Mouse (Mus musculus) kidney, adult 2 months (tissue): Measurements from ENCODE around the gene Cdh23. TPM values are rescaled to one million over a fixed set of nuclear protein-coding genes. Genes with fewer than 3 reads are reported as not detected.

ENCODE experiments used
- DNase-seq: peaks from one replicate; pipeline ENCODE4 v3.0.0; 2021
- H3K27ac ChIP-seq: fragments of 200-500 bp; 2 replicates; pipeline ENCODE4 v1.5.1; 2012; ENCODE audit warnings: low read depth, low read length, control low read depth, inconsistent platforms; ENCODE audit not compliant: insufficient read depth
- H3K27me3 ChIP-seq: fragments of 200-500 bp; replicated peaks from 2 replicates; pipeline ENCODE4 v1.6.1; 2012; ENCODE audit warnings: mild to moderate bottlenecking, moderate library complexity, low read length, inconsistent platforms; ENCODE audit not compliant: control insufficient read depth, insufficient read depth
- H3K36me3 ChIP-seq: fragments of 200-500 bp; 2 replicates; pipeline ENCODE4 v1.6.1; 2012; ENCODE audit warnings: mild to moderate bottlenecking, moderate library complexity, low read length, inconsistent platforms; ENCODE audit not compliant: control insufficient read depth, insufficient read depth
- H3K4me1 ChIP-seq: fragments of 200-500 bp; 2 replicates; pipeline ENCODE4 v1.6.1; 2011; ENCODE audit warnings: low read length; ENCODE audit not compliant: control insufficient read depth, insufficient read depth
- H3K4me3 ChIP-seq: fragments of 200-500 bp; 2 replicates; pipeline ENCODE4 v1.5.1; 2011; ENCODE audit warnings: mild to moderate bottlenecking, low read depth, low read length, control low read depth; ENCODE audit not compliant: insufficient read depth
- CTCF ChIP-seq: fragments of 200-500 bp; conservative IDR thresholded peaks from 2 replicates; pipeline ENCODE4 v1.5.1; 2011; ENCODE audit warnings: low read depth, mild to moderate bottlenecking, control low read depth, low read length, moderate library complexity, mixed read lengths; ENCODE audit not compliant: insufficient read depth, insufficient read length
- POLR2A ChIP-seq: fragments of 200-500 bp; IDR thresholded peaks from one replicate; pipeline ENCODE4 v1.6.1; 2011; ENCODE audit warnings: low read depth, low read length, control low read depth
- WGBS: fragments of 180-500 bp; shearing (Covaris S2); methylation state at CpG from one replicate; pipeline ENCODE4 v1.1.7; 2018; 5-methylcytosine and 5-hydroxymethylcytosine counted together
- polyA plus RNA-seq: library from polyadenylated mRNA; depleted of rRNA; stranded (reverse); fragments of >200 nt; gene quantifications from 2 replicates; pipeline ENCODE4 v1.2.3, GENCODE M21; 2012

The Cdh23 gene
- polyA plus RNA-seq, 1 experiment: 0.17 TPM

- Histone ChIP-seq H3K4me3 (no peak overlapping the region), H3K27ac (no peak overlapping the region), H3K36me3 (no peaks in the 10 kb centered on the region; the same call in 1 of the 2 replicates), H3K27me3 (no peaks in the 10 kb centered on the region), H3K4me1 (peaks cover 52% of the 10 kb centered on the region)
- DNase-seq: no peak
- TF ChIP-seq POLR2A (no peak), CTCF (no peak)
- WGBS: 62% methylated on average over 8 of the region's 8 CpGs
Observed at GRCm38 (mm10) chr10:60289216-60289615, 407.1 kb downstream of the Cdh23 start.

- TF ChIP-seq POLR2A (no peak), CTCF (no peak)
- Histone ChIP-seq H3K36me3 (no peaks in the 10 kb centered on the region), H3K4me3 (no peak overlapping the region), H3K27me3 (no peaks in the 10 kb centered on the region), H3K4me1 (peaks cover 55% of the 10 kb centered on the region), H3K27ac (no peak overlapping the region)
- 45% methylated on average over 2 of the region's 2 CpGs for WGBS
- DNase-seq: no peak
Observed at GRCm38 (mm10) chr10:60287726-60288125, 408.6 kb downstream of the Cdh23 start.

DNA sequence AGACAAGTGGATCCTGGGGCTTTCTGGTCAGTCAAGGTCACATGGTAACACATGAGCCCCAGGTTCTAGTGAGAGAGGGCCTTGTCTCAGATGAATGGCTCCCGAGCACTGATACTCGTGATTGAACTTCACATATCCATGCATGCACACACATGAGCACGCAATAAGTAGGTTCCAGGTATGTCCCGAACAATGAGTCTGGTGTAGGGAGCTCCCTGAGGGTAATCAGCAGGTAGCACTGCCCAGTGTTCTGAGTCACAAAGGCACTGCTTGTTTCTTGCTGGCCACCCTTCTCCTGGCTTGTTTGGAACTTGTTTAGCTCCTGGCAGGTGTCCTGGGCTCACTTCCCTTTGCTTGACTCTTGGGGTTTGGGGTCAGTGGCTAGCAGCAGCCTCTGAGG is 409.1 kb downstream of the Cdh23 start:
- WGBS: 39% methylated on average over 4 of the region's 4 CpGs
- H3K27ac ChIP-seq: no peak overlapping the region
- peaks cover 60% of the 10 kb centered on the region for H3K4me1 ChIP-seq
- TF ChIP-seq POLR2A: no peak
- TF ChIP-seq CTCF: no peak
- no peaks in the 10 kb centered on the region for H3K36me3 ChIP-seq
- no peaks in the 10 kb centered on the region for H3K27me3 ChIP-seq
- no peak overlapping the region for H3K4me3 ChIP-seq
- DNase-seq: peak; percentile 67

GRCm38 (mm10) chr10:60286546-60286945 is 409.7 kb downstream of the Cdh23 start:
- Histone ChIP-seq H3K36me3 (no peaks in the 10 kb centered on the region), H3K4me1 (peaks cover 64% of the 10 kb centered on the region), H3K27me3 (no peaks in the 10 kb centered on the region), H3K27ac (no peak overlapping the region), H3K4me3 (no peak overlapping the region)
- 87% methylated on average over 7 of the region's 7 CpGs for WGBS
- no peak for DNase-seq
- no peak for TF ChIP-seq CTCF
- TF ChIP-seq POLR2A: no peak

- Histone ChIP-seq H3K4me1 (peaks cover 68% of the 10 kb centered on the region), H3K27me3 (no peaks in the 10 kb centered on the region), H3K36me3 (no peaks in the 10 kb centered on the region), H3K27ac (peak overlapping the region; percentile 29; the same call in 1 of the 2 replicates), H3K4me3 (no peak overlapping the region)
- 51% methylated on average over 14 of the region's 14 CpGs for WGBS
- peak; percentile 82 for DNase-seq
- TF ChIP-seq POLR2A (no peak), CTCF (no peak)
Observed at GRCm38 (mm10) chr10:60285676-60286372, 410.5 kb downstream of the Cdh23 start.

- Histone ChIP-seq H3K36me3 (no peaks in the 10 kb centered on the region), H3K4me1 (peaks cover 68% of the 10 kb centered on the region), H3K27ac (peak overlapping the region; percentile 29), H3K4me3 (no peak overlapping the region), H3K27me3 (no peaks in the 10 kb centered on the region)
- no peak for TF ChIP-seq POLR2A
- no peak for TF ChIP-seq CTCF
- no peak for DNase-seq
- WGBS: 32% methylated on average over 8 of the region's 8 CpGs
Observed at GRCm38 (mm10) chr10:60285183-60285582, 411.1 kb downstream of the Cdh23 start.

DNA sequence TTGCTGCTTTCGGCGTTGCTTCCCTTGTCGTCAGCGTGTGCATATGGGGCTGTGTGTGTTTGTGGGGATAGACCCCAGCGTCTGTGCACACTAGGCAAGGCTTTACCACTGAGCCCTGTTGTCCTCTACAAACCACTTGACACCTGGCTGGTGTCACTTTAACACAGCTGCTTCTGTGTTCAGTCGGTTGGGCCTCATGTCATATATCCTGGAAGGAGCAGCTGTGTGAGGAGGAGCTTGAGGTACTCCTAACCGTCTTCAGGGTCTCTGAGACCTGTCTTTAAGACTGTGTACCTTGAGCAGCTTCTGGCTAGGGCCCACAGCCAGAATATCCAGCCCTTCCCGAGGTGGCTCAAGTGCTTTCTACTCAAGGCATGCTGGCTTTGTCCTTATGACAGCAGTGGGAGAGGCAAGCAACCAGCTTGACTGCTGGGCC is 411.6 kb downstream of the Cdh23 start:
- no peaks in the 10 kb centered on the region for H3K27me3 ChIP-seq
- H3K4me1 ChIP-seq: peaks cover 68% of the 10 kb centered on the region
- no peak for DNase-seq
- TF ChIP-seq POLR2A: no peak
- TF ChIP-seq CTCF: no peak
- WGBS: 37% methylated on average over 8 of the region's 8 CpGs
- no peaks in the 10 kb centered on the region for H3K36me3 ChIP-seq
- H3K4me3 ChIP-seq: no peak overlapping the region
- peak overlapping the region; percentile 29; the same call in 1 of the 2 replicates for H3K27ac ChIP-seq

DNA sequence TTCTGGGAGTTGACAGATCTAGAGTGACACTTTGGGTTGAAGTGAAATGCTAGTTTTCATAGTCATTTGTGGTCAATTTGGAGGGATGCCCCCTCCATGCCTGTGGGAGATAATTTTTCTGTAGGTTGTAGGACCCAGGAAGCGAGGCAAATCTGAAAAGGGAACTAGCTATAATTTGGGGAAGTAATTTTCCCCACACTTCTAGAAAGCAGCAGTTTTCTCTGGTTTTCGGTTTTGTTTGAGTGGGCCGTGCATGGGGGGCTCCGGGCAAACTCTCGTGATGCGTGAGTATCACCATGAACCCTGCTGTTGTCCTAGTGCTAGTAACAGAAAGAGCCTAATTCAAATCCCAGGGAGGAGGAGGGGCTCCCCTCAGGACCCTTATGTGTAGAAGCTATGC is 412.0 kb downstream of the Cdh23 start:
- H3K36me3 ChIP-seq: no peaks in the 10 kb centered on the region
- TF ChIP-seq POLR2A: no peak
- no peak for TF ChIP-seq CTCF
- H3K27ac ChIP-seq: no peak overlapping the region
- no peaks in the 10 kb centered on the region for H3K27me3 ChIP-seq
- no peak overlapping the region for H3K4me3 ChIP-seq
- peaks cover 69% of the 10 kb centered on the region for H3K4me1 ChIP-seq
- 84% methylated on average over 6 of the region's 6 CpGs for WGBS
- DNase-seq: no peak
